Mouse (Mus musculus) limb, embryonic 14.5 days (tissue): ENCODE data around the gene Tle4. TPM values are rescaled to one million over a fixed set of nuclear protein-coding genes. Genes with fewer than 3 reads are reported as not detected.
A peak's percentile ranks its signal among the peaks of the same experiment; 100 is the strongest.

ENCODE experiments used
- ATAC-seq: fragments of 200-750 bp; cut with Nextera tagmentation; 2 replicates; pipeline ENCODE4 v1.8.0; 2017; ENCODE audit warnings: low read depth, moderate number of reproducible peaks, moderate TSS enrichment; ENCODE audit not compliant: low FRiP score
- DNase-seq: peaks from one replicate; pipeline ENCODE4 v3.0.0-alpha.2; 2015; ENCODE audit warnings: low spot score
- H3K27ac ChIP-seq: fragments of 300-500 bp; sonication (generic); replicated peaks from 2 replicates; pipeline ENCODE4 v1.5.1; 2014; ENCODE audit warnings: low read depth, mild to moderate bottlenecking, low read length, moderate library complexity, mixed read lengths
- H3K27me3 ChIP-seq: fragments of 300-500 bp; sonication (generic); 2 replicates; pipeline ENCODE4 v1.6.1; 2014; ENCODE audit warnings: low read length, mixed read lengths; ENCODE audit not compliant: control insufficient read depth, insufficient read depth
- H3K36me3 ChIP-seq: fragments of 300-500 bp; sonication (generic); 2 replicates; pipeline ENCODE4 v1.6.1; 2014; ENCODE audit warnings: mild to moderate bottlenecking, low read length, moderate library complexity, mixed read lengths; ENCODE audit not compliant: control insufficient read depth, insufficient read depth
- H3K4me1 ChIP-seq: fragments of 300-500 bp; sonication (generic); 2 replicates; pipeline ENCODE4 v1.6.1; 2014; ENCODE audit warnings: antibody characterized with exemption, low read length, mixed read lengths; ENCODE audit not compliant: control insufficient read depth, insufficient read depth
- H3K4me2 ChIP-seq: fragments of 300-500 bp; sonication (generic); replicated peaks from 2 replicates; pipeline ENCODE4 v1.6.1; 2014; ENCODE audit warnings: low read depth, mild to moderate bottlenecking, low read length, moderate library complexity; ENCODE audit not compliant: severe bottlenecking
- H3K4me3 ChIP-seq: fragments of 300-500 bp; sonication (generic); replicated peaks from 2 replicates; pipeline ENCODE4 v1.5.1; 2014; ENCODE audit warnings: low read length
- H3K9ac ChIP-seq: fragments of 300-500 bp; sonication (generic); 2 replicates; pipeline ENCODE4 v1.6.1; 2014; ENCODE audit warnings: mild to moderate bottlenecking, low read depth, low read length, moderate library complexity; ENCODE audit not compliant: severe bottlenecking
- H3K9me3 ChIP-seq: fragments of 300-500 bp; sonication (generic); 2 replicates; pipeline ENCODE4 v1.6.1; 2016; ENCODE audit warnings: low read length; ENCODE audit not compliant: control insufficient read depth
- POLR2A ChIP-seq: fragments of 200-500 bp; IDR thresholded peaks from 2 replicates; pipeline ENCODE4 v1.8.0; 2012; ENCODE audit warnings: inconsistent platforms, mild to moderate bottlenecking, moderate library complexity, borderline replicate concordance; ENCODE audit not compliant: insufficient read depth, insufficient read length; ENCODE audit errors: extremely low read depth
- WGBS: fragments of 180-500 bp; shearing (Covaris S2); extraction: QIAGEN DNeasy Blood & Tissue Kit; methylation state at CpG from one replicate; pipeline ENCODE4 v1.1.7; 2014; 5-methylcytosine and 5-hydroxymethylcytosine counted together
- polyA plus RNA-seq, 2 experiments: library from polyadenylated mRNA; depleted of rRNA in 1 of 2; stranded (reverse) in 1 of 2; unstranded in 1 of 2; fragments of >200 nt; fragmentation: Nextera tagmentation in 1 of 2; extraction: Ambion mirVana in 1 of 2; gene quantifications; 2 replicates each; pipeline versions ENCODE4 v1.2.1 to v1.2.3; 2012 to 2014

Tle4 gene
- polyA plus RNA-seq, 2 experiments: 20.3 to 20.6 TPM

DNA sequence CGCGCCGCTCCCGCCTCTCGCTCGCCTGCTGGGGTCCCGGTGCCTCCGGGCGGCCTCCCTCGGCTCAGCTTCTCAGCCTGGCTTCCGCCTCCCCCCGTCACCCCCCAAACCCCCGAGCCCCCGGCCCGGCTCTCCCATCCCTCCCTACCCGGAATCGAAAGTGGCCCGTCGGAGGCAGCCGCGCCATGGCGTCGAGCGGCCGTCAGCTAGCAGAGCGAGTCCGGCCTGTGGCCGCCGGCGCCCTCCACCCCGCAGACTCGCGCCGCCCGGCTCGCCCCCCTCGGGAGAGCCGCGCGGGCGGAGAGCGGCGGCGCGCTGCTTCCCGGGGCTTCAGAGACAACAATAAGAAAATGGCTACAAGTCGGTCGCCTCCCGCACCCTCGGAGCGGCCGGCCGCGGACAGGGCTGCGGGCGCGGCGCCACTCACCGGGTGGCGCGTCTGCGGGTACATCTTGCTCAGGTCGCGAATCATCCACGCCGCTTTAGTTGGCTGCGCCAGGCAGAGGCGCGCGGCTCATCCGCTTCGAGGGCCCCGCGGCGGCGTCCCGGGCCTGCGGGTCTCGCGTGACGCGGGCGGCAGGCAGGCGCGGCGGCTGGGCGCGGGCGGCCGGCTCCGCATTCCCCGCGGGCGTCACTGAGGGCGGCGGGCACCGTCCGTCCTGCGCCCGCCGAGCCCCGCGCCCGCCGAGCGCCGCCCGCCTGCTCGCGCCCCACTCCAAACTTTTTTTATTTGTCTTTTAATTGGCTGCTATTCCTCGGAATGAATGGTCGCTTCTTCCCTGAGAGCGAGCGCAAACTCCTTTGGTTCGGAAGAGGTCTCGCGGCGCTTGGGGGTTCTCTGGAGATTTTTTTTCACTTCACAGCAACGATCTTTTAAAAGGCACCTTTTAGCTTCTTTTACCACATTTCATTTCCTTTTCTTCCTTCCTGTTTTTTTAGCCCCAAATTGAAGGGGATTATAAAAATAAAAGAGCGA, 622 bp downstream of the Tle4 start:
- H3K4me2 ChIP-seq: peak overlapping the region; percentile 64
- peak overlapping the region; percentile 100 for H3K27ac ChIP-seq
- DNase-seq (peak; percentile 68), ATAC-seq (no peak)
- no peak for TF ChIP-seq POLR2A
- H3K4me3 ChIP-seq: peak overlapping the region; percentile 89
- no peaks in the 10 kb centered on the region for H3K27me3 ChIP-seq
- H3K4me1 ChIP-seq: peaks cover 38% of the 10 kb centered on the region
- H3K36me3 ChIP-seq: peaks cover 3% of the 10 kb centered on the region; the same call in 1 of the 2 replicates
- no peaks in the 10 kb centered on the region for H3K9me3 ChIP-seq
- H3K9ac ChIP-seq: peak overlapping the region; percentile 97
- WGBS: under 1% methylated on average over 41 of the region's 120 CpGs

- under 1% methylated on average over 12 of the region's 12 CpGs for WGBS
- no peak for TF ChIP-seq POLR2A
- no peak for ATAC-seq
- no peaks in the 10 kb centered on the region for H3K27me3 ChIP-seq
- peak overlapping the region; percentile 100 for H3K27ac ChIP-seq
- peaks cover 38% of the 10 kb centered on the region for H3K4me1 ChIP-seq
- H3K9me3 ChIP-seq: no peaks in the 10 kb centered on the region
- H3K4me2 ChIP-seq: peak overlapping the region; percentile 64
- H3K9ac ChIP-seq: peak overlapping the region; percentile 97
- no peak for DNase-seq
- peak overlapping the region; percentile 89 for H3K4me3 ChIP-seq
- H3K36me3 ChIP-seq: peaks cover 6% of the 10 kb centered on the region; the same call in 1 of the 2 replicates
Measured at GRCm38 (mm10) chr19:14596358-14596940, 1.4 kb downstream of the Tle4 start.

GRCm38 (mm10) chr19:14595390-14595997, 2.4 kb downstream of the Tle4 start:
- peaks cover 31% of the 10 kb centered on the region for H3K4me1 ChIP-seq
- no peak overlapping the region for H3K9ac ChIP-seq
- H3K4me2 ChIP-seq: peak overlapping the region; percentile 64
- ATAC-seq (no peak), DNase-seq (no peak)
- WGBS: 11% methylated on average over 11 of the region's 11 CpGs
- H3K27me3 ChIP-seq: no peaks in the 10 kb centered on the region
- peak overlapping the region; percentile 89 for H3K4me3 ChIP-seq
- peaks cover 6% of the 10 kb centered on the region; the same call in 1 of the 2 replicates for H3K36me3 ChIP-seq
- H3K27ac ChIP-seq: no peak overlapping the region
- H3K9me3 ChIP-seq: no peaks in the 10 kb centered on the region
- no peak for TF ChIP-seq POLR2A

- no peak for ATAC-seq
- H3K4me2 ChIP-seq: peak overlapping the region; percentile 64
- no peak overlapping the region for H3K27ac ChIP-seq
- peaks cover 24% of the 10 kb centered on the region for H3K4me1 ChIP-seq
- no peak for DNase-seq
- no peak for TF ChIP-seq POLR2A
- no peaks in the 10 kb centered on the region for H3K9me3 ChIP-seq
- 31% methylated on average over 3 of the region's 3 CpGs for WGBS
- H3K36me3 ChIP-seq: peaks cover 6% of the 10 kb centered on the region; the same call in 1 of the 2 replicates
- no peak overlapping the region for H3K9ac ChIP-seq
- H3K27me3 ChIP-seq: no peaks in the 10 kb centered on the region
- H3K4me3 ChIP-seq: peak overlapping the region; percentile 89
Measured at GRCm38 (mm10) chr19:14594537-14594936, 3.3 kb downstream of the Tle4 start.
